Mouse (Mus musculus) midbrain, embryonic 11.5 days (tissue): ENCODE measurements around the gene Tenm3. TPM values are rescaled to one million over a fixed set of nuclear protein-coding genes. Genes with fewer than 3 reads are reported as not detected.

Experiments
- ATAC-seq: fragments of 200-750 bp; cut with Nextera tagmentation; 2 replicates; pipeline ENCODE4 v1.8.0; 2017; ENCODE audit warnings: moderate TSS enrichment, moderate library complexity; ENCODE audit not compliant: low FRiP score
- DNase-seq: peaks from one replicate; pipeline ENCODE4 v3.0.0; 2015; ENCODE audit warnings: low spot score; ENCODE audit errors: missing footprints
- H3K27ac ChIP-seq: fragments of 300-500 bp; sonication (generic); 2 replicates; pipeline ENCODE4 v1.5.1; 2014; ENCODE audit warnings: low read depth, low read length
- H3K27me3 ChIP-seq: fragments of 300-500 bp; sonication (generic); 2 replicates; pipeline ENCODE4 v1.6.1; 2014; ENCODE audit warnings: mild to moderate bottlenecking, low read length, moderate library complexity, mixed read lengths; ENCODE audit not compliant: control insufficient read depth, insufficient read depth
- H3K36me3 ChIP-seq: fragments of 300-500 bp; sonication (generic); 2 replicates; pipeline ENCODE4 v1.6.1; 2014; ENCODE audit warnings: mild to moderate bottlenecking, low read length, moderate library complexity, mixed read lengths; ENCODE audit not compliant: control insufficient read depth, insufficient read depth
- H3K4me1 ChIP-seq: fragments of 300-500 bp; sonication (generic); 2 replicates; pipeline ENCODE4 v1.6.1; 2014; ENCODE audit warnings: low read length; ENCODE audit not compliant: control insufficient read depth, insufficient read depth
- H3K4me2 ChIP-seq: fragments of 300-500 bp; sonication (generic); 2 replicates; pipeline ENCODE4 v1.6.1; 2014; ENCODE audit warnings: mild to moderate bottlenecking, moderate library complexity
- H3K4me3 ChIP-seq: fragments of 300-500 bp; sonication (generic); 2 replicates; pipeline ENCODE4 v1.5.1; 2014; ENCODE audit warnings: low read depth, low read length
- H3K9ac ChIP-seq: fragments of 300-500 bp; sonication (generic); 2 replicates; pipeline ENCODE4 v1.6.1; 2014; ENCODE audit warnings: low read length
- H3K9me3 ChIP-seq: fragments of 300-500 bp; sonication (generic); 2 replicates; pipeline ENCODE4 v1.6.1; 2016; ENCODE audit warnings: low read length; ENCODE audit not compliant: control insufficient read depth
- WGBS: fragments of 180-500 bp; shearing (Covaris S2); extraction: QIAGEN DNeasy Blood & Tissue Kit; methylation state at CpG from one replicate; pipeline ENCODE4 v1.1.7; 2014; 5-methylcytosine and 5-hydroxymethylcytosine counted together
- polyA plus RNA-seq: library from polyadenylated mRNA; unstranded; fragments of >200 nt; fragmentation: Nextera tagmentation; extraction: Ambion mirVana; gene quantifications from 2 replicates; pipeline ENCODE4 v1.2.1, GENCODE M21; 2014

Gene Tenm3
- polyA plus RNA-seq, 1 experiment from 2014 or later: 39.6 TPM

GRCm38 (mm10) chr8:48742741-48743140 is 101.0 kb downstream of the Tenm3 start:
- Histone ChIP-seq H3K4me3 (no peak overlapping the region), H3K27ac (no peak overlapping the region), H3K27me3 (no peaks in the 10 kb centered on the region), H3K36me3 (no peaks in the 10 kb centered on the region), H3K4me1 (peaks cover 18% of the 10 kb centered on the region), H3K9ac (no peak overlapping the region), H3K4me2 (no peak overlapping the region), H3K9me3 (no peaks in the 10 kb centered on the region)
- DNase-seq: no peak
- ATAC-seq: no peak
- WGBS: 92% methylated on average over 6 of the region's 6 CpGs

- peak; percentile 84 for DNase-seq
- no peaks in the 10 kb centered on the region for H3K9me3 ChIP-seq
- peak; percentile 45; the same call in 1 of the 2 replicates for ATAC-seq
Observed at GRCm38 (mm10) chr8:48740951-48741350, 102.8 kb downstream of the Tenm3 start.

GRCm38 (mm10) chr8:48740147-48740881 is 103.4 kb downstream of the Tenm3 start:
- Histone ChIP-seq H3K4me3 (peak overlapping the region; percentile 10; the same call in 1 of the 2 replicates), H3K4me1 (peaks cover 16% of the 10 kb centered on the region), H3K4me2 (peak overlapping the region; percentile 25), H3K9ac (peak overlapping the region; percentile 36; the same call in 1 of the 2 replicates), H3K27me3 (no peaks in the 10 kb centered on the region), H3K27ac (peak overlapping the region; percentile 47), H3K9me3 (no peaks in the 10 kb centered on the region), H3K36me3 (no peaks in the 10 kb centered on the region)
- 50% methylated on average over 23 of the region's 23 CpGs for WGBS
- ATAC-seq (peak; percentile 74), DNase-seq (peak; percentile 93)

More at GRCm38 (mm10) chr8:48740951-48741350, 102.8 kb downstream of the Tenm3 start:
- Histone ChIP-seq H3K4me2 (no peak overlapping the region), H3K4me1 (peaks cover 18% of the 10 kb centered on the region), H3K9ac (no peak overlapping the region), H3K27ac (no peak overlapping the region), H3K36me3 (no peaks in the 10 kb centered on the region), H3K27me3 (no peaks in the 10 kb centered on the region), H3K4me3 (no peak overlapping the region)
- 74% methylated on average over 11 of the region's 11 CpGs for WGBS

- DNase-seq (no peak), ATAC-seq (no peak)
- no peak overlapping the region for H3K4me3 ChIP-seq
- 83% methylated on average over 10 of the region's 10 CpGs for WGBS
- H3K27ac ChIP-seq: no peak overlapping the region
- H3K9ac ChIP-seq: no peak overlapping the region
- H3K9me3 ChIP-seq: no peaks in the 10 kb centered on the region
- H3K4me2 ChIP-seq: no peak overlapping the region
- no peaks in the 10 kb centered on the region; the same call in 1 of the 2 replicates for H3K4me1 ChIP-seq
- no peaks in the 10 kb centered on the region for H3K36me3 ChIP-seq
- H3K27me3 ChIP-seq: no peaks in the 10 kb centered on the region
Observed at GRCm38 (mm10) chr8:48733731-48734130, 110.0 kb downstream of the Tenm3 start.

GRCm38 (mm10) chr8:48733057-48733456 is 110.7 kb downstream of the Tenm3 start:
- ATAC-seq: no peak
- H3K9ac ChIP-seq: no peak overlapping the region
- H3K27ac ChIP-seq: no peak overlapping the region
- H3K4me2 ChIP-seq: no peak overlapping the region
- H3K4me3 ChIP-seq: no peak overlapping the region
- H3K4me1 ChIP-seq: no peaks in the 10 kb centered on the region
- H3K36me3 ChIP-seq: no peaks in the 10 kb centered on the region
- no peaks in the 10 kb centered on the region for H3K9me3 ChIP-seq
- 81% methylated on average over 4 of the region's 4 CpGs for WGBS
- no peaks in the 10 kb centered on the region for H3K27me3 ChIP-seq
- no peak for DNase-seq

DNA sequence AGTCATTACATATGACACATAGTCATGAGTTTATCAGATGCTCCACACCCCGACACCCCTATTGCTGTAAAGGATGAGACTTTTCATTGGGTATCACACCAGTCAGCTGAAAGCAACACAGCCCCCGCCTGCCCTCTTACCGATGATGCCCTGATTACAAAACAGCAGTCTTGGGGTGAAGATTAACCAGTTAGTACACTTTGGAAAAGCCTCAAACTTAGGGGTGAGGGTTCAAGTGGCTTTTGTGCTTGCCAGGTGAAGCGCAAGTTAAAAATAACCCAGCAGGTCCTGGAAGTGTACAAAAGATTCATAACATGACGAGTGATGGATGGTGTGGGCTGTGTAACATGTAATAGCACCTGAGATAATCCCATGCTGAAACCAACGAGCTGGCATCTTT is 113.0 kb downstream of the Tenm3 start:
- no peaks in the 10 kb centered on the region for H3K36me3 ChIP-seq
- 76% methylated on average over 6 of the region's 6 CpGs for WGBS
- H3K4me2 ChIP-seq: no peak overlapping the region
- DNase-seq (no peak), ATAC-seq (no peak)
- no peaks in the 10 kb centered on the region for H3K9me3 ChIP-seq
- no peak overlapping the region for H3K9ac ChIP-seq
- no peak overlapping the region for H3K4me3 ChIP-seq
- H3K27me3 ChIP-seq: no peaks in the 10 kb centered on the region
- H3K4me1 ChIP-seq: no peaks in the 10 kb centered on the region
- no peak overlapping the region for H3K27ac ChIP-seq

DNA sequence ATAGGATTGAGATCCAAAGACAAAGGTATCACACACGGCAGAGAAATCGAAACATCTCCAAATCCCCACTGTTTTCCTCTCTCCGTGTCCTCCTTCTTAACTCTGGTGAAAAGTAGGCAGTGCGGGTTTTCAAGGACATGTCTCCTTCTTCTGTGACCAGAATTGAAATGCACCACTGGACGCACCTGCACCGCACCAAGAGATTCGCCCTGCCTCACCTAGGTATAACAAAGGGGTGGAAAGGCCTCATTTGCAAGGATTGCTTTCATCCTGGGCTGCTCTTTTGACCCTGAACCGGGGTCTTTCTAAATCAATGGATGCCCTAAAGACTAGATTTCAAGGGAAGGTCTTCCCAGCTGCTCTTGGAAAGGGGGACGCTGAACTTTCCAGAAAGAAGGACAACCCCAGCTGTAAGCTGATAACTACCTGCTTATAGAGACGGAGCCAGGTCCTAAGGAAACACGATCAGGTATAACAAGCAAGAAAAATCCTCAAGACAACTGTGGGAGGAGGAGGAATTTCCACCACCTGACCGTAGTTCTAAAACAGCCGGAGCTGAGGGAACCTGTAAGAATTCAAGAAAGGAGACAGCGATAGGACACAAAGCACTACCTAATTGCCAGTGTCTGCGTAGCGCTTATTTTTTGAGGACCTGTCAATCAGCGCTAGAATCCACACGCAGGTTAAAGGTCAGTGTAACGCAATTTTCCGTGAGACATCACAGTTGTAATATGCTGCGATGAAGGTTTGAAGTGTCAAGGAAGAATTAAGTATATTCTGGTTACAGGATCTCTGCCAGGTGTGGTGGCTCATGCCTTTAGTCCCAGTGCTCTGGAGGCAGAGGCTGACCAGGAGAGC is 114.7 kb downstream of the Tenm3 start:
- Histone ChIP-seq H3K4me1 (no peaks in the 10 kb centered on the region), H3K9me3 (no peaks in the 10 kb centered on the region), H3K27ac (no peak overlapping the region), H3K9ac (no peak overlapping the region), H3K27me3 (no peaks in the 10 kb centered on the region), H3K4me3 (no peak overlapping the region), H3K36me3 (no peaks in the 10 kb centered on the region), H3K4me2 (no peak overlapping the region)
- WGBS: 85% methylated on average over 21 of the region's 21 CpGs
- no peak for DNase-seq
- ATAC-seq: no peak

GRCm38 (mm10) chr8:48728006-48728405 is 115.7 kb downstream of the Tenm3 start:
- Histone ChIP-seq H3K9ac (no peak overlapping the region), H3K4me3 (no peak overlapping the region), H3K4me1 (peaks cover under 1% of the 10 kb centered on the region; the same call in 1 of the 2 replicates), H3K9me3 (no peaks in the 10 kb centered on the region), H3K27me3 (no peaks in the 10 kb centered on the region), H3K36me3 (no peaks in the 10 kb centered on the region), H3K4me2 (no peak overlapping the region), H3K27ac (no peak overlapping the region)
- ATAC-seq: no peak
- WGBS: 89% methylated on average over 6 of the region's 6 CpGs
- no peak for DNase-seq

- Histone ChIP-seq H3K27me3 (no peaks in the 10 kb centered on the region), H3K9me3 (no peaks in the 10 kb centered on the region), H3K4me1 (peaks cover 5% of the 10 kb centered on the region; the same call in 1 of the 2 replicates), H3K4me2 (no peak overlapping the region), H3K9ac (peak overlapping the region; percentile 31; the same call in 1 of the 2 replicates), H3K4me3 (no peak overlapping the region), H3K27ac (peak overlapping the region; percentile 12; the same call in 1 of the 2 replicates), H3K36me3 (no peaks in the 10 kb centered on the region; the same call in 1 of the 2 replicates)
- DNase-seq: no peak
- 31% methylated on average over 14 of the region's 14 CpGs for WGBS
- peak; percentile 70; the same call in 1 of the 2 replicates for ATAC-seq
Observed at GRCm38 (mm10) chr8:48722744-48723143, 121.0 kb downstream of the Tenm3 start.
